Mouse (Mus musculus) liver, adult 2 months (tissue): ENCODE measurements around the gene Guca2b.

Source experiments
- CTCF ChIP-seq: fragments of 200-500 bp; IDR thresholded peaks from 2 replicates; pipeline ENCODE4 v1.5.1; 2011; ENCODE audit warnings: low read depth, low read length, control low read depth
- POLR2A ChIP-seq: fragments of 200-500 bp; IDR thresholded peaks from 2 replicates; pipeline ENCODE4 v1.6.1; 2011; ENCODE audit warnings: low read length, control low read depth; ENCODE audit not compliant: insufficient read depth; ENCODE audit errors: extremely low read depth

DNA sequence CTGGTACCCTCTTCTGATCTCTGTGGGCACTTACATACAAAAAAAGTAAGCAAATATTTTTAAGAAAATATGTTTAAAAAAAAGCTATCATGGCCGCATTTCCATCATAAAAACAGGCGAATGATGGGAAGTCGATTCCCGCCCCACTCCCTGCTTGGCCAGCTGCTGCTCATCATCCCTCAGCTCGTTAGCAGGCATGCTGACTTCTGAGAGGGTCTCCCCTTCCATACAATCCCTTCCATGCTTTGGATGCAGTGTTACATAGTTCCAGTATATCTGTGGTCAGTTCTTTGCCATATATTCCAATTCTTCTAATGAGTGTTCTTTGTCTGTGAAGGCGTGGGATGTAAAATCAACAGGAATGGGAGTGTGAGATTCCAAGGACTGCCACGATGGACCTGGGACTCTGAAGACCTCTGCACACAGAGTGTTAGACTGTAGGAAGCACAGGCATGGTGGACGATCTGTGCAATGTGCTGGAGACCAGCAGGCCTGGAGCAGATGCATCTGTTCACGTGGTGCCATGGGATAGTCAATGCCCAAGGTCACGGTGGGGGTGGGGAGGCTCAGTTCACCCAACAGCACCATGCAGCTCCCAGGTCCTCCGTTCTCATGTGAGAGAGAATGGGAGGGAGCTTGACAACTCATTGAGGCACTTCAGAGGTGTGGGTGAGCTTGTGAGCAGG lies 42.7 kb upstream of the Guca2b start:
- TF ChIP-seq CTCF (no peak), POLR2A (no peak)
